Mouse (Mus musculus) CH12F3 (cell line): ENCODE results near the gene Bpifa6.
"Not testable (repeated sequence)": the region's sequence is repeated elsewhere in the genome, so short reads cannot be mapped to it uniquely, and the experiment has no call there.

ENCODE experiments used
- in situ Hi-C: fragments of 300-500 bp; cut with MboI; formaldehyde crosslinking; loops from 2 replicates; pipeline ENCODE4 v1.14.3; 2020; ENCODE audit warnings: low sequenced_read_pairs

Gene Bpifa6

GRCm38 (mm10) chr2:154024676-154025075 is 49.9 kb downstream of the Bpifa6 start:
- in situ Hi-C loops: not testable (repeated sequence)

- in situ Hi-C loops: no loop called here
Measured at GRCm38 (mm10) chr2:154038932-154039331, 64.2 kb downstream of the Bpifa6 start.

DNA sequence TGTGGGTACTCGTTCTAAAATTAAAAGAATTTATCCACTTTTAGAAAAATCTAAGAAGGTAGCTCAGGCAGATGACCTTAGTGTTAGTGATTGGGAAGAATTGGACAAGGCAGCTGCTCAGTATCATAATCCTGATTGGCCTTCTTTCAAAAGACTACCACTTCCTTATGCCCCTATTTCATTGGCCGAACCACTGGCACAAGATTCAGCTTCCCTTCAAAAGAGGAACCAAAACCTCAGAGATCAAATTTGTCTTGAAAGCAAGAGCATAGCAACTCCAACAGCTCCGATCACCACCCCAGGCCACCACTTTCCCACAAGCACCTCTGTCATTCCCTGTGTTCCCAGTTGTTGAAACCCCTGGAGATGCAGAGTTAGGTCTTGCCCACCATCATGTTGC is 70.0 kb downstream of the Bpifa6 start:
- in situ Hi-C loops: no loop called here
